Mouse (Mus musculus) cortical plate, adult 2 months (tissue): ENCODE data around the gene Gm12117.

Experiments used
- CTCF ChIP-seq: fragments of 200-500 bp; IDR thresholded peaks from 2 replicates; pipeline ENCODE4 v1.5.1; 2011; ENCODE audit warnings: mild to moderate bottlenecking, control low read depth, low read length; ENCODE audit not compliant: insufficient read depth; ENCODE audit errors: extremely low read depth
- POLR2A ChIP-seq: fragments of 200-500 bp; IDR thresholded peaks from 2 replicates; pipeline ENCODE4 v1.6.1; 2011; ENCODE audit warnings: mild to moderate bottlenecking, low read length, control low read depth; ENCODE audit not compliant: insufficient read depth; ENCODE audit errors: extremely low read depth

GRCm38 (mm10) chr11:33300859-33301258, 24.3 kb upstream of the Gm12117 start:
- TF ChIP-seq POLR2A = no peak
- TF ChIP-seq CTCF = no peak
